Mouse (Mus musculus): Measurements from ENCODE around the gene Nubpl.

Nubpl gene

DNA sequence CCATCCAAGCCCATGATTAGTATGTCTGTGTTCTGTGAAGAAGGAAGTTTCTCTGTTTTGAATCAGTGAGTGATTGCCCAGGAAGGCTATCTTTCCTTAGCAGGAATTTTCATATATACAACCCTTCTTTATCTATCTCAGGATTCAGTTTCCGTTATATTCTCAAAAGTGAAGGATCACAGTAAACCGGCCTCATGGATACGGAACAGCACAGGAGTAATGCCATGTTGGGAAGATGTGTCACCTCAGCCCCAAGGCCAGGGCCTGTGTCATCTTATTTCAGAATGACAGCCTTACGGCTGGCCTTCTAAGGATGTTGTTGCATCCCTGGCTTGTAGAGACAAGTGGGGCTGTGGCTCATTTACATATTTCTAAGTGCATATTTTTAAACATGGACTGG is 231.0 kb downstream of the Nubpl start:
- no peak for DNase-seq (ENCODE audit: low read depth, low spot score)

GRCm38 (mm10) chr12:52335142-52335765 is 237.7 kb downstream of the Nubpl start:
- no peak for DNase-seq (ENCODE audit: low read depth, low spot score)

DNA sequence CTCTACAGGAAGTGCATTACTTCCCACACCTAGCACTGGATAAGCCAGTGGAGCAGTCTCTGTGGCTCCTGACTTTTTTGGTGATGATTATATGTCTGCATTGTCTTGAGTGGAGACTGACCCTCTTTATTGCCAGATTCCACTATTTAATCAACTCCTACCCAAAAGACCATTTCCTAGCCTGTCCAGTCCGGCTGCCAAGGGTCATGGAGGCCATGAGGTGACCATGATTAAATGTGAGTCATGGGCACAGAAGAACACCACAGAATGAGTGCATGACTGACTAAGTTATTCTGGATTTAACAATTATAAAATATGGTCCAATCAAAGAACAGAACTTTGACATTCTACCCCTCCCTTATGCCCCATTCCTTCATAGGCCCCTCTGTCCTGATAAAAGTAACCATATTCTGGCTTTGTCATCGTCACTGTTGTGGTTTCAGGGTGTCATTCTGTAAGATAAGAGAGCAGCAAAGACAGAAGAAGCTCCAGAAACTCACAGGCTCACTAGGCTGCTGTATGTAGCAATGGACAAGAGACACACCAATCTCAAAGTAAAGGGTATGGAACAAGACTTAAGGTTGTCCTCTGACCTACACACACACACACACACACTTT is 240.7 kb downstream of the Nubpl start:
- DNase-seq (ENCODE audit: low read depth, low spot score) = no peak

GRCm38 (mm10) chr12:52346611-52347010 is 249.1 kb downstream of the Nubpl start:
- DNase-seq (ENCODE audit: low read depth, low spot score) = no peak

DNA sequence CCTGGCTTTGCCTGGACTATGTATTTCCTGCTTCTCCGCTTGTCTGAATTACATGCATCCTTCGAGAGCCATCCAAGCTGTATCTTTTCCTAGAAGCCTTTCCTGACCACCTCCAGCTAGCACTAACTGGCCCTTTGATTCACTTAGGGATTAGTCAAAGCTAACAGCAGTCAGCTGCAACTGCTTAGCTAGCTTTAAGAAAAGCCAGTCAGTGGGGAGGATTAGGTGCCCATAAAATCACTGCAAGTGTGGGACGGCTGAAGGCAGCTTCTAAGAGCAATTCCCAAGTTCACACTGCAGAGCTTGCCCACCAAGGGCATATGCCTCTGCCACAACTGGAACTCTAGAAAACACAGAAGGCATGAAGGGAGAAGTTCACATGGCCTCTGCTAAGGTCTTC is 252.7 kb downstream of the Nubpl start:
- no peak for DNase-seq (ENCODE audit: low read depth, low spot score)

- DNase-seq (ENCODE audit: low read depth, low spot score) = no peak
Observed at GRCm38 (mm10) chr12:52359484-52359883, 261.9 kb downstream of the Nubpl start.

DNA sequence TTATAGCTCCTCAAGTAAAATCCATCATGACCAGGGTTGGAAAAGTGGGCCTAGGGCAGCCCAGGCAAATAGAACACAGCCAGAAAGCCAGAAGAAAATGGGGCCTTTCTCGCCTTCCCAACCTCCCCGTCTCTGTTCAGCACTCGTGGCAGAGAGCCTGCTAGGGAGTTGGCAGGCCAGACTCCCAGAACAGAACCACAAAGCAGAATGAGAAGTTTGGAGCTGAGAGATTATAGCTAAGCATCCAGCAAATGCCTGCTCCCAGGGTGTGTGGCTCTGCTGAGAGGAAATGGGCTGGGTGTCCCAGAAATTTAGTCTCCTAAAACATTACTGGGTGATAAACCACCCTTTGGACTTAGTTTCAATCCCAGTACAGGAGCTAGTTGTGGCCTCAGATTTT is 262.6 kb downstream of the Nubpl start:
- DNase-seq (ENCODE audit: low read depth, low spot score) = no peak

GRCm38 (mm10) chr12:52361198-52361597 is 263.7 kb downstream of the Nubpl start:
- DNase-seq (ENCODE audit: low read depth, low spot score) = peak; percentile 34

Data from telencephalon, adult 2 months (tissue).